Mouse (Mus musculus) skeletal muscle tissue, adult 2 months (tissue): ENCODE measurements around the gene H2-T23.
"Not testable (repeated sequence)": the region's sequence is repeated elsewhere in the genome, so short reads cannot be mapped to it uniquely, and the experiment has no call there.

Source experiments
- DNase-seq: peaks from one replicate; pipeline ENCODE4 v3.0.0-alpha.2; 2012; ENCODE audit warnings: low read depth, low spot score

Gene H2-T23

DNA sequence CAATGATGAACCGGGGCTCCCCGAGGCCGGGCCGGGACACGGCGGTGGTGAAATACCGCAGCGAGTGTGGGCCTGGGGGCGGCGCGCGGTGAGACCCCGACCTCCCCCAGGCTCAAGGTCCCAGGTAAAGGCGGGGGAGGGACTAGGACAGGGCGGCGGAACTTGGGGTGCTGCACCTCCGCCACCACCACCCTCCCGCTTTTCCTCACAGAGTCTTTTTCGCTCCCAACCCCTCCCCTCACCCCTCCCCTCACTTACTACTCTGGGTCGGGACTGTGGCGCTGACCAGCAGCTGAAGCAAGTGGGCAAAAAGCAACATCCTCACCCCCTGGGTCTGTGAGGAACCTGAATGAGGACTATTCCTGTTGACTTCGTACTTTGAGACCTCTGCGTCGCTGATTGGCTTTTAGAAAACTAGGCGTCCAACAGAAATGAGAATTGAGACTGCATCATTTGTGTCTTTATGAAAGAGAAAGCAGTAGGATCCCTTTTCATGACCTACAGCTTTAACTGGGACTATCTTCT, at the start of gene H2-T23:
TSS of gene H2-T23 (minus strand) at position 505 of the 525 bp plus-strand sequence.
- peak; percentile 56 for DNase-seq

- not testable (repeated sequence) for DNase-seq
Measured at GRCm38 (mm10) chr17:36081901-36082300, 49.2 kb upstream of the H2-T23 start.

DNA sequence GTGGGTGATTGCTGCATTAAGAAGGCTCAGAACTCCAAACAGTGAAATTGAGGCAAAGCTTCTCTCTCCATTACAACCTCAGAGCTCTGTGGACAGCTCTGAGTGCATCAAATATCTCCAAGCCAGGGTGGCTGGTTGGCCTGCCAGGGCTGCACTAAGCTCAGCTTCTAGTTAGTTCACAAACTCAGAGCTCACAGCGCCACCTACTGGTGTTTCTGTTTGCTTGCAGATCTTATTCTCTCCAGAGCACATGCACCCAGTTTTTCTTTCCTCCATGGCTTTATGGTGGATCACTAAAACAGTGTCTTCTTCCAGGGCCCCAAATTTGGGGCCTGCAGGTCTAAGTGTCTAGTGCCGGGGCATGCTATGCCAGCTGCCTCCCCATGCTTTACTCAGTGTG, 28.2 kb upstream of the H2-T23 start:
- peak; percentile 75 for DNase-seq

- not testable (repeated sequence) for DNase-seq
Measured at GRCm38 (mm10) chr17:36058362-36058761, 25.7 kb upstream of the H2-T23 start, which contains the start of gene Gm11127. Gm11127 (minus strand) TSS chr17:36058371.

DNA sequence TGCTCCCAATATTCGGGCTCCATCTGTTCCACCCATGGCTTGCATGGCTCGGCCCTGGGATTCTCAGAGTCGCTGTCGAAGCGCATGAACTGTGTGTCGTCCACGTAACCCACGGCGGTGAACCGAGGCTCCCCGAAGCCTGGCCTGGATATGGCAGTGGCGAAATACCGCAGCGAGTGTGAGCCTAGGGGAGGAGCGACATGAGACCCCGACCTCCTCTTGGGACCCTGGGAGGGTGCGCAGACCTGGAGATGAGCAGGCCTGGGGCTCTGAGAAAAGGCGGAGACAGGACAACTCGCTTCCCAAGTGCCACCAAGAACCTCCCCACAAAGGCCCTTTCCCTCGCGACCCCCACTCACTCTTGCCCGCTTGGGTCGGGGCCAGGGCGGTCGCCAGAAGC, 25.3 kb upstream of the H2-T23 start:
- not testable (repeated sequence) for DNase-seq

DNA sequence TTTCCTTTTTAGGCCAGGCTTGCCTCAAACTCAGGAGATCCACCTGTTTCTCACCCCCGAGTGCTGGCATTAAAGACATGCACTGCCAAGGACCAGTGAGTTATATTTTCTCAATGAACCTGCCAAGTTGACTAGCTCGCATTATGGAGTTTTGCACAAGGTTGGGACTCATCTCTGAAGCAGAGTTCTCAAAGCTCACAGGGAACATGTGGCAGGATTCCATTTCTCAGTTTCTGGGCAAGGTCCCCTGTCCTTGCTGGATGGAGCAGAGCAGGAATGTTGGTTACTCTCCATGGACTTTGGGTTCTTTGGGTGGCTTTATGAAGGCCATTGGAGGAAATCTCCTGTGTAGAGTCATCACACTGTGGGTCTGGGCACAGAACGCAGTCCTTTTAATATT, 10.6 kb upstream of the H2-T23 start:
- no peak for DNase-seq

DNA sequence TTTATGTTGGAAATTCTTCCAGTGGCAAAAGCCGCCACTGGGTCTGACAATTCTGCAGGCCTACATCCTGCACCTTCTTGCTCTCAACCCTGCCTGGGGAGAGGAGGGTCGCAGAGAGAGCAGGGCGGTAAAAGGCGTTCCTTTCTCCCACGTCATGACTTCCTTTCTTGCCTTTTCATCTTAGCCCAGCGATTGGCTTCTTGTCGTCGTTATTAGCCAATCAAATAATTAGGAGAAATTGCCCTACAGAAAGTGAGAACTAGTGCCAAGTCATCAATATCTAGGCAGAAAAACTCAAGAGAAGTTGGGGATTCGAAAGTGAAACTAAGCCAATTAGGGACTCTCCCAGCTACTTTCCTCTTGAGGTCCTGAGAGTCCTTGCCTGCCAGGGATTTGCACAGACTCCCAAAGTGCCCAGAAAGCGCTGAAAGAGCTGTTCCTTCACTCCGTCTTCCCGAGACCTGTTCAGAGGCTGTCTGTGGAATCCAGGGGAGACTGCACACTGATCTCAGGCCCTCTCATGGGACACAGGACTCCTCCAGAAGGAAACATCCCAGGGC, 10.0 kb upstream of the H2-T23 start, which contains the start of the genes H2-T22 and Gm6034:
TSS of gene H2-T22 (minus strand) at position 138 of the 560 bp plus-strand sequence.
TSS of gene Gm6034 (plus strand) at position 352 of the 560 bp plus-strand sequence.
- peak; percentile 94 for DNase-seq

- not testable (repeated sequence) for DNase-seq
Measured at GRCm38 (mm10) chr17:36042055-36042454, 9.4 kb upstream of the H2-T23 start.

- not testable (repeated sequence) for DNase-seq
Measured at GRCm38 (mm10) chr17:36040604-36041003, 7.9 kb upstream of the H2-T23 start.

DNA sequence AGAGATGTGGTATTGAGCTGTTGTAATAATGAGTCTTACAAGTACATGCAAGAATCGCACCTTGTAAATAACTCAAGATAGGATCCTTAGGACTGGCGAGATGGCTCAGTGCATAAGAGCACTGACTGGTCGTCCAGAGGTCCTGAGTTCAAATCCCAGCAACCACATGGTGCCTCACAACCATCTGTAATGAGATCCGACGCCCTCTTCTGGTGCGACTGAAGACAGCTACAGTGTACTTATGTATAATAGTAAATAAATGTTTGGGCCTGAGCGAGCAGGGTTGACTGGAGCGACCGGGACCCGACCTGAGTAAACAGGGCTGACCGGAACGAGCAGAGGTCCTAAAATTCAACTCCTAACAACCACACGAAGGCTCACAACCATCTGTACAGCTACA, 3.5 kb upstream of the H2-T23 start:
- DNase-seq, result not testable (repeated sequence)

DNA sequence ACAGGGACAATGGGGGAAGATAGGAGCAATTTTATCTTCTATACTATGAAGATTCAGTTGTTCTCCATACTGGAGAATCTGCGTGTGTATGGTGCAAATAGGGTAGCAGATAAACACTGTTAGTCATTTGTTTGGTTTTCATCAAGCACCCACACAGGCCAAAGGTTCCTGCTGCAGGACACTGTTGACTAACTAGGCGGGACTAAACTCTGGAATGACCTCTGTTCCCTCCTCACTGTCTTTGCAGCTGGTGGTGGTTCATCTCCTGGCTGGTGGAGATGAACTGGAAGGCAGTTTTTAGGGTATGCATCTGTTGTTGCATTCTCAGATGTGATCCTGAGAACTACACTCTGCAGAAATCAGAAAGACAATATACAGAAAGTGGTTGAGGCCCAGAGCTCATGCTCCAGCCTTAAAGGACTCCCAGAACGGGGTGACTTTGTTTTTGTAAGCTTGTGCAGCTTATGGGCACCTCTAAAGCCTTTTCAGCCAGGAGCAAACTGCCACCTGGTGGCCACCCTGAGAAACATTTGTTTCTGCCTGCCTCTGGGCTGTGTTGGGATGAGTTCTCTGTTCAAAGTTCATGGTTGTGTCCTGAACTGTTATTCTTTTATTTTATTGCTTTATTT, 2.5 kb upstream of the H2-T23 start:
- not testable (repeated sequence) for DNase-seq

- not testable (repeated sequence) for DNase-seq
Measured at GRCm38 (mm10) chr17:36034524-36034923, 1.9 kb upstream of the H2-T23 start.

GRCm38 (mm10) chr17:36031583-36032331, 898 bp downstream of the H2-T23 start:
- not testable (repeated sequence) for DNase-seq

DNA sequence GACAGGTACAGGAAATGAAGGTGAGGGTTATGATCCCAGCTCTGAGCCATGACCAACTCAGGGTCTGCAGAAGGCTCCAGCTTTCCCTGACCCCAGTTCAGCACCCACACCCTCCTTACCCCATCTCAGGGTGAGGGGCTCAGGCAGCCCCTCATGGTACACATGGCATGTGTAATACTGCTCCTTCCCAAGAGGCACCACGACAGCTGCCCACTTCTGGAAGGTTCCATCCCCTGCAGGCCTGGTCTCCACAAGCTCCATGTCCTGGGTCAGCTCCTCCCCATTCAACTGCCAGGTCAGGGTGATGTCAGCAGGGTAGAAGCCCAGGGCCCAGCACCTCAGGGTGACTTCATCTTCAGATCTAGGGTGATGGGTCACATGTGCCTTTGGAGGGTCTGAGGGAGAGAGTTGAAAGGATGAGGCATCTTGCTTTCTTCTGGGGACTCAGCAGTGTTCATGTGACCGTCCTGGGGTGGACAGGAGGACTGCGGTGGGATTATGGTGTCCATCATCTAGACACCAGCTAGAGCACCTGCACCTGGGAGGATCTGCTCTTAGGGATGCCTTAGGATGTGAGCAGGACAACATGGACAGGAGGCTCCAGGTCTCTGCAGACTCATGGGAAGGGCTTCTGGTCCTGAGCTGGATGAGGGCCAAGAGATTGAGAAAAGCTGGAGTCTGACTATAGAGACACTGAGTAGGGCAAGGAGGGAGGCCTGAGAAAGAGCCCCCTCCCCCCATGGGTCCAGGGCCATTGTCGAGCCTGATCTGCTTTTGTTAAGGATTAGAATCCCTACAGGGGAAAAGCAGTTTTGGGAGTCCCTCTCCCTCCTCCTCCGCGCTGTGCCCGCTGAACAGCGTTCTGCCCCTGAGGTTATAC, 1.7 kb downstream of the H2-T23 start:
- DNase-seq, result not testable (repeated sequence)

DNA sequence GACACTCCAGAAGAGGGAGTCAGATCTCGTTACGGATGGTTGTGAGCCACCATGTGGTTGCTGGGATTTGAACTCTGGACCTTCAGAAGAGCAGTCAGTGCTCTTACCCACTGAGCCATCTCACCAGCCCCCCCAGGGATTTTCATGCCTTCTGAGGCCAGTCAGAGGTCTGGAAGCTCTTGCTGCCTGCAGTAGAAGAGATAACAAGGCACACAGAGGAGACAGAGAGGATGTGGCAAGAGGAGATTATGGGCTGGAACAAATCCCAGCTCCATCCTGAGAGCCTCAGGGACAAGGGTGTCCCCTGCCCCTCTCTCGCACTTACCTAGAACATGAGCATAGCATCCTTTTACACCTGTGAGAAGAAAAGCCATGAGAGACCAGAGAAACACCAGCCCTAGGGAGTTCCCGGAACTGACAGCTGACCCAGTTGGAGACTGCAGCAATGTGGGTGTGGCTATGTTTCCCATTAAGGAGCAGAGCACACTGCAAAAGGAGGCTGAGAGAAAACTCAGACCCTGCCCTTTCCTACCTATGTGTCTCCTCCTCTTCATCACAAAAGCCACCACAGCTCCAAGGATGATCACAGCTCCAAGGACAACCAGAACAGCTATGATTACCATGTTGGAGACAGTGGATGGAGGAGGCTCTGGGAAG, 2.5 kb downstream of the H2-T23 start:
- DNase-seq, result not testable (repeated sequence)

- no peak for DNase-seq
Measured at GRCm38 (mm10) chr17:36028879-36029619, 3.6 kb downstream of the H2-T23 start.

DNA sequence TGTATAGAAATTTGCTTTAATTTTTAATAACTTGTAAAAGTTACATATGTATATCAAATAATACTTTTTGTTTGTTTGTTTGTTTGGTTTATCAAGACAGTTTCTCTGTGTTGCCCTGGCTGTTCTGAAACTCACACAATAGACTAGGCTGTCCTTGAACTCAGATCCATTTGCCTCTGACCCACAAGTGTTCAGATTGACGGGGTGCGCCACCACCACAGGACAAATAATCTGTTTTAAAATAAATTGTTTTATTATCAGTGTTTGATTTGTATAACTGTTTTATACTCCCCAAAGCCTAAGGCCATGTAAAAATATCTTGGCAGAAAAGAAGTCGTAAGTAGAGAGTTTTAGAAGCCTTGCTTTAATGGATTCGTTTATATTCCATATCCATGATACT, 5.0 kb downstream of the H2-T23 start:
- no peak for DNase-seq

- no peak for DNase-seq
Measured at GRCm38 (mm10) chr17:36025901-36026300, 6.8 kb downstream of the H2-T23 start.

- DNase-seq, result no peak
Measured at GRCm38 (mm10) chr17:36025197-36025596, 7.5 kb downstream of the H2-T23 start.
